Mouse (Mus musculus) spleen, adult 2 months (tissue): ENCODE measurements around the gene Sim2.

Source experiments
- CTCF ChIP-seq: fragments of 200-500 bp; IDR thresholded peaks from 2 replicates; pipeline ENCODE4 v1.5.1; 2011; ENCODE audit warnings: mild to moderate bottlenecking, inconsistent platforms; ENCODE audit not compliant: insufficient read depth, insufficient read length, insufficient replicate concordance; ENCODE audit errors: extremely low read depth
- POLR2A ChIP-seq: fragments of 200-500 bp; IDR thresholded peaks from 2 replicates; pipeline ENCODE4 v1.6.1; 2011; ENCODE audit warnings: low read depth, low read length, inconsistent platforms

GRCm38 (mm10) chr16:94113160-94113559 lies 28.4 kb downstream of the Sim2 start:
- TF ChIP-seq POLR2A: no peak
- no peak for TF ChIP-seq CTCF
